Mouse (Mus musculus) Patski (cell line): Measurements from ENCODE around the gene Foxj1. TPM values are rescaled to one million over a fixed set of nuclear protein-coding genes. Genes with fewer than 3 reads are reported as not detected.
"Not testable (repeated sequence)": the region's sequence is repeated elsewhere in the genome, so short reads cannot be mapped to it uniquely, and the experiment has no call there.

Experiments
- ATAC-seq: fragments of 100-300 bp; one replicate; pipeline ENCODE4 v1.8.0; 2021
- CTCF ChIA-PET: fragments of 350-600 bp; sonication (Branson Sonifier 250); formaldehyde crosslinking; loops from one replicate; lab custom pipeline; 2022; ENCODE audit warnings: inconsistent platforms; lab: Charles Lee
- POLR2A ChIA-PET: fragments of 350-600 bp; sonication (Branson Sonifier 250); formaldehyde crosslinking; loops from one replicate; lab custom pipeline; 2022; ENCODE audit warnings: antibody characterized with exemption, inconsistent platforms; lab: Charles Lee
- DNase-seq: peaks from one replicate; pipeline ENCODE4 v3.0.0-alpha.2; 2011; ENCODE audit warnings: low read depth, low spot score
- H3K27me3 ChIP-seq: fragments of 371-371 bp; one replicate; pipeline ENCODE4 v1.5.1; 2021
- CTCF ChIP-seq: fragments of 100-300 bp; IDR thresholded peaks from one replicate; pipeline ENCODE4 v1.5.1; 2021
- in situ Hi-C: fragments of 300-500 bp; cut with MboI; formaldehyde crosslinking; loops from 3 replicates; pipeline ENCODE4 v1.11.1; 2018; ENCODE audit warnings: low pct_unique_long_range_greater_than_20kb, mixed read lengths
- polyA plus RNA-seq: library from polyadenylated mRNA; unstranded; gene quantifications from one replicate; pipeline ENCODE4 v1.2.3, GENCODE M21; 2021

The Foxj1 gene
- polyA plus RNA-seq, 1 experiment from 2014 or later, result 8.6 TPM

GRCm38 (mm10) chr11:116366647-116367046 is 31.4 kb upstream of the Foxj1 start:
- DNase-seq (no peak), ATAC-seq (no peak)
- CTCF ChIA-PET, result interaction anchor here (2.8 kb wide), 1 partner anchor 48 kb away, joined by 12 read pairs; no protein-coding TSS in a partner anchor
- no peak for TF ChIP-seq CTCF
- POLR2A ChIA-PET, result no interaction called here
- no peaks in the 10 kb centered on the region for H3K27me3 ChIP-seq
- in situ Hi-C loops, result loop anchor here (5.0 kb wide), 1 partner anchor 49 kb away; no protein-coding TSS in a partner anchor

GRCm38 (mm10) chr11:116366124-116366523 is 30.9 kb upstream of the Foxj1 start:
- no peaks in the 10 kb centered on the region for H3K27me3 ChIP-seq
- DNase-seq (no peak), ATAC-seq (no peak)
- TF ChIP-seq CTCF, result no peak
- ChIA-PET CTCF (interaction anchor here (1.1 to 1.5 kb wide), 2 partner anchors 10 to 15 kb away, joined by 3 read pairs; no protein-coding TSS in a partner anchor), POLR2A (no interaction called here)
- in situ Hi-C loops, result loop anchor here (5.0 kb wide), 1 partner anchor 49 kb away; no protein-coding TSS in a partner anchor

- in situ Hi-C loops, result loop anchor here (5.0 kb wide), 1 partner anchor 48 kb away; no protein-coding TSS in a partner anchor
- no peaks in the 10 kb centered on the region for H3K27me3 ChIP-seq
- no peak for TF ChIP-seq CTCF
- ATAC-seq (no peak), DNase-seq (no peak)
- ChIA-PET CTCF (interaction anchor here (1.1 to 1.5 kb wide), 2 partner anchors 11 to 15 kb away, joined by 3 read pairs; no protein-coding TSS in a partner anchor), POLR2A (interaction anchor here (0.7 kb wide), 1 partner anchor 11 kb away, joined by 3 read pairs; no protein-coding TSS in a partner anchor)
Observed at GRCm38 (mm10) chr11:116365432-116365831, 30.2 kb upstream of the Foxj1 start.

- ChIA-PET POLR2A (no interaction called here), CTCF (no interaction called here)
- ATAC-seq, result no peak
- TF ChIP-seq CTCF, result no peak
- DNase-seq, result no peak
- H3K27me3 ChIP-seq, result no peaks in the 10 kb centered on the region
- in situ Hi-C loops, result loop anchor here (5.0 kb wide), 1 partner anchor 85 kb away; no protein-coding TSS in a partner anchor
Observed at GRCm38 (mm10) chr11:116362015-116362414, 26.8 kb upstream of the Foxj1 start.

GRCm38 (mm10) chr11:116360915-116361314 is 25.7 kb upstream of the Foxj1 start:
- CTCF ChIA-PET, DNase-seq, ATAC-seq, H3K27me3 ChIP-seq, POLR2A ChIA-PET: not testable (repeated sequence)
- in situ Hi-C loops, result loop anchor here (5.0 kb wide), 1 partner anchor 86 kb away; no protein-coding TSS in a partner anchor

- ATAC-seq (no peak), DNase-seq (no peak)
- POLR2A ChIA-PET, result interaction anchor here (0.7 kb wide), 1 partner anchor 183 kb away, joined by 3 read pairs; no protein-coding TSS in a partner anchor
- no peaks in the 10 kb centered on the region for H3K27me3 ChIP-seq
- no peak for TF ChIP-seq CTCF
- in situ Hi-C loops, result loop anchor here (5.0 kb wide), 1 partner anchor 88 kb away; no protein-coding TSS in a partner anchor
- CTCF ChIA-PET, result interaction anchor here (0.6 to 1.3 kb wide), 2 partner anchors 9 to 86 kb away, joined by 3 to 4 read pairs; no protein-coding TSS in a partner anchor
Observed at GRCm38 (mm10) chr11:116359652-116360051, 24.5 kb upstream of the Foxj1 start.

GRCm38 (mm10) chr11:116358926-116359637 is 23.9 kb upstream of the Foxj1 start:
- ATAC-seq (no peak), DNase-seq (no peak)
- in situ Hi-C loops, result no loop called here
- POLR2A ChIA-PET, result interaction anchor here (0.7 kb wide), 1 partner anchor 182 kb away, joined by 3 read pairs; no protein-coding TSS in a partner anchor
- no peaks in the 10 kb centered on the region for H3K27me3 ChIP-seq
- CTCF ChIA-PET, result interaction anchor here (0.6 to 1.3 kb wide), 2 partner anchors 10 to 87 kb away, joined by 3 to 4 read pairs; no protein-coding TSS in a partner anchor
- no peak for TF ChIP-seq CTCF

GRCm38 (mm10) chr11:116354521-116354920 is 19.3 kb upstream of the Foxj1 start:
- in situ Hi-C loops, result no loop called here
- H3K27me3 ChIP-seq, result no peaks in the 10 kb centered on the region
- DNase-seq, result no peak
- no peak for ATAC-seq
- no peak for TF ChIP-seq CTCF
- CTCF ChIA-PET, result interaction anchor here (1.7 kb wide), 1 partner anchor 36 kb away, joined by 4 read pairs; no protein-coding TSS in a partner anchor
- POLR2A ChIA-PET, result interaction anchor here (0.6 kb wide), 1 partner anchor 11 kb away, joined by 3 read pairs; no protein-coding TSS in a partner anchor

- in situ Hi-C loops, result no loop called here
- DNase-seq, result no peak
- no peaks in the 10 kb centered on the region for H3K27me3 ChIP-seq
- POLR2A ChIA-PET, result no interaction called here
- TF ChIP-seq CTCF, result no peak
- no peak for ATAC-seq
- CTCF ChIA-PET, result interaction anchor here (1.7 kb wide), 1 partner anchor 35 kb away, joined by 4 read pairs; no protein-coding TSS in a partner anchor
Observed at GRCm38 (mm10) chr11:116353535-116353934, 18.3 kb upstream of the Foxj1 start.

GRCm38 (mm10) chr11:116351294-116351693 is 16.1 kb upstream of the Foxj1 start:
- CTCF ChIA-PET, result interaction anchor here (1.4 kb wide), 1 partner anchor 14 kb away, joined by 3 read pairs; no protein-coding TSS in a partner anchor
- in situ Hi-C loops, result no loop called here

More at GRCm38 (mm10) chr11:116351294-116351693, 16.1 kb upstream of the Foxj1 start:
- no peaks in the 10 kb centered on the region for H3K27me3 ChIP-seq
- no peak for ATAC-seq
- POLR2A ChIA-PET, result interaction anchor here (0.7 kb wide), 1 partner anchor 57 kb away, joined by 3 read pairs; no protein-coding TSS in a partner anchor
- TF ChIP-seq CTCF, result no peak
- DNase-seq, result no peak
